ENCODE assay signal across 16 mouse cellular contexts in the genomic region with DNA sequence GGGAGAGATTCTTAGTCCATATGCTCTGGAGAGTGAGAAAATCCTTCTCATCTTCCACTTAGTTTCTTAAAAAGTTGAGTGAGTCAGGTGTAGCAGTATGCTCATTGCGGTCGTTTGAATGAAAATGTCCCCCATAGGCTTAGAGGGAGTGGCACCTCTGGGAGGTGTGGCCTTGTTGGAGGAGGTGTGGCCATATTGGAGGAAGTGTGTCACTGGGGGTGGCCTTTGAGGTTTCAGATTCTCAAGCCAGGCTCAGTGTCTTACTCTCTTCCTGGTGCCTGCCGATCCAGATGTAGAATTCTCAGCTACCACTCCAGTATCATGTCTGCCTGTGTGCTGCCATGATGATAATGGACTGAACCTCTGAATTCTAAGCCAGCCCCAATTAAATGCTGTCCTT.
"Had no signal": no experiment of that assay in that cellular context is flagged by ENCODE, and none has a peak within 500 bp of the region (broad histone marks: within the 10 kb centered on the region; RNA-seq: fewer than 3 reads in every experiment).

No protein-coding gene starts in this region.

- DNase-seq: heart, postnatal 10 days; heart, postnatal 14 days; heart, postnatal 36 days; heart, postnatal 4 days; kidney, adult 11 months; kidney, adult 18-20 months; kidney, adult 2 months; kidney, adult 8-10 months; kidney, adult 9 months; kidney, postnatal 10 days; kidney, postnatal 14 days; kidney, postnatal 25 days; kidney, postnatal 36 days; kidney, postnatal 4 days; layer of hippocampus, adult 9-11 months; layer of hippocampus, postnatal 36 days had no signal
